Mouse (Mus musculus) heart, embryonic 11.5 days (tissue): ENCODE results near the gene Vmn1r183. TPM values are rescaled to one million over a fixed set of nuclear protein-coding genes. Genes with fewer than 3 reads are reported as not detected.

ENCODE experiments used
- ATAC-seq: fragments of 200-750 bp; cut with Nextera tagmentation; replicated peaks from 2 replicates; pipeline ENCODE4 v1.8.0; 2017; ENCODE audit warnings: moderate library complexity; ENCODE audit not compliant: insufficient number of reproducible peaks, low FRiP score, low TSS enrichment
- H3K27ac ChIP-seq: fragments of 300-500 bp; sonication (generic); 2 replicates; pipeline ENCODE4 v1.5.1; 2014; ENCODE audit warnings: mild to moderate bottlenecking, low read depth, low read length
- H3K27me3 ChIP-seq: fragments of 300-500 bp; sonication (generic); 2 replicates; pipeline ENCODE4 v1.6.1; 2014; ENCODE audit warnings: mild to moderate bottlenecking, low read length, mixed read lengths; ENCODE audit not compliant: control insufficient read depth, insufficient read depth
- H3K36me3 ChIP-seq: fragments of 300-500 bp; sonication (generic); 2 replicates; pipeline ENCODE4 v1.6.1; 2014; ENCODE audit warnings: mild to moderate bottlenecking, low read length, moderate library complexity, mixed read lengths; ENCODE audit not compliant: control insufficient read depth, insufficient read depth
- H3K4me1 ChIP-seq: fragments of 300-500 bp; sonication (generic); 2 replicates; pipeline ENCODE4 v1.6.1; 2014; ENCODE audit warnings: low read length; ENCODE audit not compliant: control insufficient read depth, insufficient read depth
- H3K4me2 ChIP-seq: fragments of 300-500 bp; sonication (generic); 2 replicates; pipeline ENCODE4 v1.6.1; 2014; ENCODE audit warnings: mild to moderate bottlenecking, moderate library complexity
- H3K4me3 ChIP-seq: fragments of 300-500 bp; sonication (generic); 2 replicates; pipeline ENCODE4 v1.5.1; 2014; ENCODE audit warnings: low read depth, low read length
- H3K9ac ChIP-seq: fragments of 300-500 bp; sonication (generic); 2 replicates; pipeline ENCODE4 v1.6.1; 2014; ENCODE audit warnings: mild to moderate bottlenecking, low read depth, low read length, moderate library complexity
- H3K9me3 ChIP-seq: fragments of 300-500 bp; sonication (generic); replicated peaks from 2 replicates; pipeline ENCODE4 v1.6.1; 2016; ENCODE audit warnings: low read length; ENCODE audit not compliant: control insufficient read depth
- WGBS: fragments of 180-500 bp; shearing (Covaris S2); extraction: QIAGEN DNeasy Blood & Tissue Kit; methylation state at CpG from one replicate; pipeline ENCODE4 v1.1.7; 2014; ENCODE audit not compliant: insufficient replicate concordance; 5-methylcytosine and 5-hydroxymethylcytosine counted together
- polyA plus RNA-seq: library from polyadenylated mRNA; unstranded; fragments of >200 nt; fragmentation: Nextera tagmentation; extraction: Ambion mirVana; gene quantifications from 2 replicates; pipeline ENCODE4 v1.2.1, GENCODE M21; 2014

Gene Vmn1r183
- polyA plus RNA-seq, 1 experiment from 2014 or later, result not detected

DNA sequence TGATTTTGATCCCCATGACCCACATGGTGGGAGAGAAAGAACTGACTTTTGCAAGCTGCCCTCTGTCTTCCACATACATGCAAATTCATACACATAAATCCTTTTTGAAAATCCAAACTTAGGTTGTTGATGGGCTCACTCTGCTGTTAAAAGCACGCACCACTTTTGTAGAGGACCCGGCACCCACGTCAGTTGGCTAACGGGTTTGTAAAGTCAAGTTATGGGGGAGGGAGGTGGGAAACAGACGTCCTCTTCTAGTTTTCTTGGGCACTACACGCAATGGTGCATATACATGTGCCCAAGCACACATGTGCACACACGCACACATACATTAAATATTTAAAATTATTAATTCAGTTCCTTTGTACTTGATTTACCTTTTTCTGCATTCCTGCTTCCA, 57.8 kb downstream of the Vmn1r183 start:
- 91% methylated on average over 7 of the region's 7 CpGs for WGBS
- no peak overlapping the region for H3K27ac ChIP-seq
- no peak overlapping the region for H3K9ac ChIP-seq
- no peaks in the 10 kb centered on the region; the same call in 1 of the 2 replicates for H3K4me1 ChIP-seq
- H3K27me3 ChIP-seq, result no peaks in the 10 kb centered on the region
- H3K4me3 ChIP-seq, result no peak overlapping the region
- no peak for ATAC-seq
- peaks cover 28% of the 10 kb centered on the region for H3K9me3 ChIP-seq
- H3K36me3 ChIP-seq, result peaks cover 26% of the 10 kb centered on the region
- no peak overlapping the region for H3K4me2 ChIP-seq

- peak overlapping the region; percentile 66 for H3K4me3 ChIP-seq
- H3K4me2 ChIP-seq, result peak overlapping the region; percentile 80
- H3K9ac ChIP-seq, result peak overlapping the region; percentile 83
- peaks cover 19% of the 10 kb centered on the region for H3K9me3 ChIP-seq
- WGBS, result 8% methylated on average over 9 of the region's 9 CpGs
- peak; percentile 49 for ATAC-seq
- H3K27me3 ChIP-seq, result no peaks in the 10 kb centered on the region
- H3K36me3 ChIP-seq, result peaks cover 17% of the 10 kb centered on the region
- H3K4me1 ChIP-seq, result no peaks in the 10 kb centered on the region; the same call in 1 of the 2 replicates
- H3K27ac ChIP-seq, result peak overlapping the region; percentile 25; the same call in 1 of the 2 replicates
Measured at GRCm38 (mm10) chr7:24111772-24112155, 58.7 kb downstream of the Vmn1r183 start.

- WGBS, result 3% methylated on average over 23 of the region's 23 CpGs
- Histone ChIP-seq H3K4me3 (peak within 1 kb of the TSS; percentile 66), H3K36me3 (peaks cover 12% of the 10 kb centered on the region), H3K9ac (peak within 1 kb of the TSS; percentile 83), H3K27me3 (no peaks in the 10 kb centered on the region), H3K27ac (peak within 1 kb of the TSS; percentile 65), H3K9me3 (peaks cover 14% of the 10 kb centered on the region), H3K4me2 (peak within 1 kb of the TSS; percentile 80), H3K4me1 (no peaks in the 10 kb centered on the region; the same call in 1 of the 2 replicates)
- peak; percentile 87 for ATAC-seq
Measured at GRCm38 (mm10) chr7:24112156-24112856, 59.3 kb downstream of the Vmn1r183 start, which contains the start of gene Zfp112. Gene Zfp112, plus strand, starts transcription at chr7:24112314.

GRCm38 (mm10) chr7:24113001-24113400, 59.9 kb downstream of the Vmn1r183 start:
- 0 out of 2 replicates have a peak, but pooled peaks have one; percentile 32 for ATAC-seq

More at GRCm38 (mm10) chr7:24113001-24113400, 59.9 kb downstream of the Vmn1r183 start:
- peak overlapping the region; percentile 65 for H3K27ac ChIP-seq
- H3K27me3 ChIP-seq, result no peaks in the 10 kb centered on the region
- peaks cover 7% of the 10 kb centered on the region for H3K36me3 ChIP-seq
- no peaks in the 10 kb centered on the region; the same call in 1 of the 2 replicates for H3K4me1 ChIP-seq
- WGBS, result 19% methylated on average over 12 of the region's 12 CpGs
- peaks cover 8% of the 10 kb centered on the region; the same call in 1 of the 2 replicates for H3K9me3 ChIP-seq
- H3K4me3 ChIP-seq, result peak overlapping the region; percentile 66
- peak overlapping the region; percentile 83 for H3K9ac ChIP-seq
- peak overlapping the region; percentile 80 for H3K4me2 ChIP-seq

Other genes with a start within 250 kb of the Vmn1r183 start
- gene Vmn1r175, start 242.6 kb upstream of the Vmn1r183 start, polyA plus RNA-seq, result not detected in 2 replicates
- gene Vmn1r176, start 215.9 kb upstream of the Vmn1r183 start, polyA plus RNA-seq, result not detected in 2 replicates
- not detected in 2 replicates for gene Vmn1r177, start 186.8 kb upstream of the Vmn1r183 start, polyA plus RNA-seq
- gene Vmn1r178, start 161.2 kb upstream of the Vmn1r183 start, polyA plus RNA-seq, result not detected in 2 replicates
- gene Vmn1r179, start 126.3 kb upstream of the Vmn1r183 start, polyA plus RNA-seq, result not detected in 2 replicates
- gene Vmn1r180, start 102.6 kb upstream of the Vmn1r183 start, polyA plus RNA-seq, result not detected in 2 replicates
- not detected in 2 replicates for gene Vmn1r181, start 78.6 kb upstream of the Vmn1r183 start, polyA plus RNA-seq
- gene V1rd19, start 51.6 kb upstream of the Vmn1r183 start, polyA plus RNA-seq, result not detected in 2 replicates
- 14.2 and 19.9 TPM in 2 replicates for gene Zfp180, start 28.7 kb downstream of the Vmn1r183 start, polyA plus RNA-seq
- gene Zfp112, start 59.1 kb downstream of the Vmn1r183 start, polyA plus RNA-seq, result 3.2 and 3.8 TPM in 2 replicates
- 7.7 and 10.6 TPM in 2 replicates for gene Zfp235, start 80.9 kb downstream of the Vmn1r183 start, polyA plus RNA-seq
- gene Zfp114, start 121.8 kb downstream of the Vmn1r183 start, polyA plus RNA-seq, result 3.3 and 3.9 TPM in 2 replicates
- 7.7 and 8.3 TPM in 2 replicates for gene Zfp111, start 158.2 kb downstream of the Vmn1r183 start, polyA plus RNA-seq
- 3.6 and 3.9 TPM in 2 replicates for gene Zfp109, start 184.3 kb downstream of the Vmn1r183 start, polyA plus RNA-seq
- gene Zfp108, start 201.5 kb downstream of the Vmn1r183 start, polyA plus RNA-seq, result 1.5 and 2.1 TPM in 2 replicates
- 5.8 and 7.3 TPM in 2 replicates for gene Zfp93, start 217.2 kb downstream of the Vmn1r183 start, polyA plus RNA-seq
- gene Zfp61, start 248.0 kb downstream of the Vmn1r183 start, polyA plus RNA-seq, result 16.4 and 18.1 TPM in 2 replicates